Mouse (Mus musculus) cerebellum, adult 9-10 months (tissue): ENCODE measurements at regions not wholly inside any gene's neighbourhood (a gene's known extent, or its start where the extent isn't known, plus 50 kb on each side); places are given as distances from the start of the nearest gene placed in this dataset.

Experiments
- DNase-seq: peaks from one replicate; pipeline ENCODE4 v3.0.0; 2022

GRCm38 (mm10) chr9:66646226-66646625 is 53.3 kb upstream of the Usp3 start:
- DNase-seq: peak; percentile 95

GRCm38 (mm10) chr9:66651306-66651705 is 58.4 kb upstream of the Usp3 start:
- no peak for DNase-seq

GRCm38 (mm10) chr9:66657116-66657758 is 56.2 kb upstream of the Car12 start:
- peak; percentile 90 for DNase-seq

GRCm38 (mm10) chr9:66658707-66659242 is 54.7 kb upstream of the Car12 start:
- DNase-seq: no peak

- no peak for DNase-seq
These were observed 53.6 kb upstream of the Car12 start for GRCm38 (mm10) chr9:66659781-66660445.

- no peak for DNase-seq
These were observed 51.9 kb upstream of the Car12 start for GRCm38 (mm10) chr9:66661596-66661995.

- DNase-seq: no peak
These were observed 51.0 kb upstream of the Car12 start for GRCm38 (mm10) chr9:66662443-66662842.
